ENCODE assay signal across 8 mouse cellular contexts in the genomic region with DNA sequence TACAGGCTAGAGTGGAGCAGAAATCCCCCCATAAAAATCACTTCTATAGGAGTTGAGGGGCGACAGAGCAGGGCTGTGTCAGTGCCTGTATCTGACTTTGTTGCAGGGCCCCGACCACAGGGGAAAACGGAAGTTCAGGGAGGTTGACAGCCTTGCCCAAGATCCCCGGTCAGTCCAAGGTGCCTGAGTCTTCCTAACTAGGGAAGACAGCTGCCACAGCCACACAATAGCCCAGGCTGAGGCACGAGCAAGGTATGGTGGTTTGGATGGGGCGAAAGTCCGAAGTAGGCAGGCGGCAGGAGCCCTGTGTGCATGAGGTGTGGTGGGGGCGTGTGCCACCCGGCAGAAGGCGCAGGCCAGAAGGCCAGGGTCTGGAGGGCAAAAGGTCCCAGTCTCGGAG. TPM values are rescaled to one million over a fixed set of nuclear protein-coding genes. Genes with fewer than 3 reads are reported as not detected.
A peak's percentile ranks its signal among the peaks of the same experiment; 100 is the strongest.
DNase-seq lines count a peak whose midpoint lies in the region; ATAC-seq and TF ChIP-seq lines count a peak whose summit lies in the region.

A gene (plus strand): TSS at position 153 of the 400 bp plus-strand sequence.

- peak within 1 kb of the TSS; percentile 95 for H3K27ac ChIP-seq in heart, embryonic 12.5 days (ENCODE audit: poor library complexity, severe bottlenecking)
- H3K27ac ChIP-seq in MEL (ENCODE audit: control insufficient read depth, low read depth, low read length): peak within 1 kb of the TSS; percentile 70
- H3K27ac ChIP-seq in liver, embryonic 13.5 days: peak within 1 kb of the TSS; percentile 87

- H3K79me2 ChIP-seq in MEL (ENCODE audit: control insufficient read depth, insufficient read depth, low read length, poor library complexity): peaks cover 42% of the 10 kb centered on the region

- H3K4me2 ChIP-seq in heart, embryonic 12.5 days: peak within 1 kb of the TSS; percentile 76
- H3K4me2 ChIP-seq in liver, embryonic 13.5 days: peak within 1 kb of the TSS; percentile 91

- H3K9ac ChIP-seq in heart, embryonic 12.5 days: peak within 1 kb of the TSS; percentile 92
- peak within 1 kb of the TSS; percentile 89 for H3K9ac ChIP-seq in MEL (ENCODE audit: control insufficient read depth, low read depth, low read length, poor library complexity, severe bottlenecking)
- peak within 1 kb of the TSS; percentile 81 for H3K9ac ChIP-seq in liver, embryonic 13.5 days

- peak within 1 kb of the TSS; percentile 70 for H3K4me3 ChIP-seq in heart, embryonic 12.5 days
- peak within 1 kb of the TSS; percentile 76 to 78 for H3K4me3 ChIP-seq in MEL (ENCODE audit: control insufficient read depth in 1 of 2, insufficient read depth in 1 of 2, low read depth in 2 of 2, low read length in 2 of 2)
- peak within 1 kb of the TSS; percentile 69 for H3K4me3 ChIP-seq in liver, embryonic 13.5 days (replicated peaks)

- intact Hi-C loops in heart, postnatal 10 days (cut with DNase I): no loop called here

- WGBS in heart, embryonic 12.5 days: 23% methylated on average over 12 of the region's 12 CpGs
- 6% methylated on average over 12 of the region's 12 CpGs for WGBS in liver, embryonic 13.5 days (ENCODE audit: insufficient replicate concordance)

- H3K27me3 ChIP-seq in heart, embryonic 12.5 days (replicated peaks): 0 out of 2 replicates have a peak, but pooled peaks cover 12% of the 10 kb centered on the region
- no peaks in the 10 kb centered on the region for H3K27me3 ChIP-seq in MEL (ENCODE audit: control insufficient read depth in 1 of 2, insufficient read depth in 2 of 2, low read length in 2 of 2)
- peaks cover 38% of the 10 kb centered on the region for H3K27me3 ChIP-seq in liver, embryonic 13.5 days
- H3K27me3 ChIP-seq in splenic B cell, adult 2 months (ENCODE audit: control insufficient read depth, insufficient read depth, low read length, poor library complexity, severe bottlenecking): no peaks in the 10 kb centered on the region

- no peak for TF ChIP-seq RAD21 in MEL (IDR thresholded peaks at IDR 0.05; ENCODE audit: low read depth, low read length)

- TF ChIP-seq CTCF in MEL (IDR thresholded peaks at IDR 0.05 in 2 of 3, conservative IDR thresholded peaks at IDR 0.05 in 1 of 3; ENCODE audit: control insufficient read depth in 1 of 3, insufficient read depth in 1 of 3, low read depth in 2 of 3, low read length in 3 of 3, poor library complexity in 1 of 3, severe bottlenecking in 1 of 3): no peak

- H3K4me1 ChIP-seq in heart, embryonic 12.5 days (replicated peaks): peaks cover 48% of the 10 kb centered on the region
- H3K4me1 ChIP-seq in MEL (ENCODE audit: control insufficient read depth in 1 of 2, insufficient read depth in 2 of 2, low read length in 2 of 2): peaks cover 4 to 24% of the 10 kb centered on the region in 2 experiments
- H3K4me1 ChIP-seq in liver, embryonic 13.5 days (replicated peaks): peaks cover 57% of the 10 kb centered on the region

- no peak for TF ChIP-seq POLR2A in MEL (IDR thresholded peaks at IDR 0.05; ENCODE audit: control insufficient read depth in 1 of 2, insufficient read depth in 1 of 2, low read depth in 1 of 2, low read length in 2 of 2, poor library complexity in 1 of 2)

- no peaks in the 10 kb centered on the region for H3K36me3 ChIP-seq in heart, embryonic 12.5 days
- peaks cover 5 to 18% of the 10 kb centered on the region in 2 experiments for H3K36me3 ChIP-seq in MEL (ENCODE audit: control insufficient read depth in 1 of 2, insufficient read depth in 2 of 2, low read length in 2 of 2)
- no peaks in the 10 kb centered on the region for H3K36me3 ChIP-seq in liver, embryonic 13.5 days
- H3K36me3 ChIP-seq in splenic B cell, adult 2 months (ENCODE audit: control insufficient read depth, insufficient read depth, low read length, poor library complexity, severe bottlenecking): no peaks in the 10 kb centered on the region

- H3K9me3 ChIP-seq in heart, embryonic 12.5 days (replicated peaks): no peaks in the 10 kb centered on the region
- H3K9me3 ChIP-seq in MEL (replicated peaks; ENCODE audit: insufficient read depth, low read length): no peaks in the 10 kb centered on the region
- H3K9me3 ChIP-seq in liver, embryonic 13.5 days (replicated peaks): no peaks in the 10 kb centered on the region

- TF ChIP-seq EP300 in MEL (IDR thresholded peaks at IDR 0.05; ENCODE audit: low read depth in 1 of 2, low read length in 2 of 2): no peak

- DNase-seq in heart, postnatal 10 days: no peak
- DNase-seq in MEL (ENCODE audit: low read depth, low spot score): peak; percentile 87
- no peak for DNase-seq in gastrocnemius, postnatal 4 days (ENCODE audit: low spot score in 2 of 2)
- DNase-seq in liver, embryonic 13.5 days: no peak
- peak; percentile 15 for DNase-seq in splenic B cell, adult 2 months (ENCODE audit: low read depth, low spot score)
- no peak for DNase-seq in cerebellum, adult 11 months
- DNase-seq in layer of hippocampus, adult 11-12 months (ENCODE audit: low spot score): no peak

- no peak for ATAC-seq in heart, embryonic 12.5 days (ENCODE audit: insufficient number of reproducible peaks, low FRiP score)
- ATAC-seq in liver, embryonic 13.5 days (ENCODE audit: low read depth): no peak

TF ChIP-seq in MEL, 35 proteins besides CTCF, POLR2A, EP300 and RAD21:
- TF ChIP-seq UBTF (IDR thresholded peaks at IDR 0.05; ENCODE audit: borderline replicate concordance, insufficient read depth, low read depth, low read length) (0 out of 2 replicates have a peak, but pooled peaks have one; percentile 42), USF2 (IDR thresholded peaks at IDR 0.05; ENCODE audit: borderline replicate concordance in 1 of 2, insufficient read depth in 1 of 2, low read depth in 1 of 2, low read length in 2 of 2) (no peak), HCFC1 (IDR thresholded peaks at IDR 0.05; ENCODE audit: low read depth, low read length) (0 out of 2 replicates have a peak, but pooled peaks have one; percentile 25), ZMIZ1 (IDR thresholded peaks at IDR 0.05; ENCODE audit: low read depth, low read length) (no peak), E2F4 (IDR thresholded peaks at IDR 0.05; ENCODE audit: borderline replicate concordance, low read depth, low read length) (no peak), SIN3A (IDR thresholded peaks at IDR 0.05; ENCODE audit: low read length) (peak; percentile 17; the same call in 1 of the 2 replicates), CHD1 (IDR thresholded peaks at IDR 0.05; ENCODE audit: low read depth, low read length) (no peak), SMC3 (IDR thresholded peaks at IDR 0.05; ENCODE audit: low read depth, low read length) (peak; percentile 1; the same call in 1 of the 2 replicates)
TF ChIP-seq in MEL: peak in this region for 4.

RNA-seq across cellular contexts. Expression of the gene that starts here (rescaled TPM):
- 289 and 290 TPM in 2 replicates for polyA plus RNA-seq in heart, embryonic 12.5 days (2016; fragmentation: Nextera tagmentation; extraction: Ambion mirVana)
- total RNA-seq in heart, postnatal 10 days (2021): 1 to 10 TPM; 4.0 to 4.4 TPM
- 570 and 748 TPM in 2 replicates for total RNA-seq in MEL (2012; rRNA removed)
- polyA plus RNA-seq in MEL (2012; ENCODE audit: insufficient read depth in 1 of 2, insufficient read length in 2 of 2, low read depth in 1 of 2, low replicate concordance in 2 of 2, missing spikeins in 1 of 2): 100 to 1,000 TPM in 1 of 2 experiments, 10 to 100 TPM in 1; 85.7 to 610 TPM
- 100 to 1,000 TPM; 151 to 160 TPM for total RNA-seq in gastrocnemius, postnatal 4 days (2021)
- polyA plus RNA-seq in liver, embryonic 13.5 days (2015; fragmentation: Nextera tagmentation; extraction: Ambion mirVana): 71.4 and 81.7 TPM in 2 replicates

Comparison
In these comparisons a context has a peak if more than half of its experiments do, and no peak if none do; other contexts are left out.
1. RNA of the gene that starts here (total RNA-seq): 570 to 748 TPM in MEL and 151 to 160 TPM in gastrocnemius, postnatal 4 days; 4.0 to 4.4 TPM in heart, postnatal 10 days; every median in the first group is over 10 times any median in the second.
2. DNase-seq: peak in MEL (single experiment) and splenic B cell, adult 2 months (single experiment); none in heart, postnatal 10 days (0 of 2), gastrocnemius, postnatal 4 days (0 of 2), liver, embryonic 13.5 days (single experiment), cerebellum, adult 11 months (single experiment) and layer of hippocampus, adult 11-12 months (single experiment).
3. Peak in every context shown above with its lines, with median percentiles within 50 percentile points of each other: H3K27ac ChIP-seq, H3K4me3 ChIP-seq and H3K9ac ChIP-seq.